Mouse (Mus musculus) myocyte (in vitro differentiated cells): ENCODE measurements around the gene Gm13078.

Source experiments
- MYOG ChIP-seq, 3 experiments: IDR thresholded peaks; one replicate each; pipeline ENCODE4 v1.6.1; 2011; ENCODE audit warnings: control low read depth in 2 of 3, low read depth in 2 of 3, mild to moderate bottlenecking in 2 of 3; ENCODE audit not compliant: insufficient read length in 2 of 3, control insufficient read depth in 1 of 3, insufficient read depth in 1 of 3
- POLR2A ChIP-seq: IDR thresholded peaks from one replicate; pipeline ENCODE4 v1.6.1; 2011; ENCODE audit warnings: low read depth, mild to moderate bottlenecking, control low read depth, moderate library complexity; ENCODE audit not compliant: insufficient read length
- SRF ChIP-seq: IDR thresholded peaks from one replicate; pipeline ENCODE4 v1.6.1; 2011; ENCODE audit warnings: low read depth; ENCODE audit not compliant: control insufficient read depth, insufficient read length
- TCF12 ChIP-seq: IDR thresholded peaks from one replicate; pipeline ENCODE4 v1.6.1; 2011; ENCODE audit warnings: mild to moderate bottlenecking, control low read depth; ENCODE audit not compliant: poor library complexity, insufficient read depth, severe bottlenecking
- USF1 ChIP-seq: IDR thresholded peaks from one replicate; pipeline ENCODE4 v1.6.1; 2011; ENCODE audit warnings: low read depth, mild to moderate bottlenecking, control low read depth, moderate library complexity

DNA sequence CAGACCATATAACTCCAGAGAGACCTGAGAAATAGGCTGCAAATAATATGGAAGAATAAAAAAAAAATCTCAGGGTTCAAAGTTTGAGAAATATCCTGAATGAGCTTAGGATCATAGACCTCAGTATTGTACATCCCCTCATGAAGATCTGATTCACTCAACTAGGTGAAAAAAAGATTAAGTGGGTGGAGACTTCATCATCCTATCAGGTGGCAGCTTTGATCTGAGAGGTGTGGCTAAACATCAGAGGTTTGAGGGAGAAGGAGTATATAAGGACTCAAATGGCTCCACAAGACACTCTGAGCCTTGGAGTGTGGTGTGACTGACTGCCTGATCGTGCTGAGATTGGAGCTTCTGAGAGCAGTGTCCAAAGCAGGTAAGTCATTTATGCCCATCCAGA is at the start of gene Gm13078:
- TF ChIP-seq SRF (no peak), USF1 (no peak), POLR2A (no peak), MYOG (IDR thresholded peaks at IDR 0.05; ENCODE audit: control insufficient read depth in 1 of 3, insufficient read depth in 1 of 3, insufficient read length in 2 of 3, low read depth in 2 of 3) (no peak), TCF12 (no peak)
